Mouse (Mus musculus) olfactory bulb, adult 2 months (tissue): Measurements from ENCODE around the gene Ccdc40.

Experiments
- CTCF ChIP-seq: fragments of 200-500 bp; IDR thresholded peaks from 2 replicates; pipeline ENCODE4 v1.5.1; 2012; ENCODE audit warnings: low read depth, mild to moderate bottlenecking, low read length, moderate library complexity; ENCODE audit not compliant: insufficient read depth
- POLR2A ChIP-seq: fragments of 200-500 bp; IDR thresholded peaks from 2 replicates; pipeline ENCODE4 v1.6.1; 2012; ENCODE audit warnings: mild to moderate bottlenecking, low read depth, low read length, moderate library complexity; ENCODE audit not compliant: insufficient read depth

DNA sequence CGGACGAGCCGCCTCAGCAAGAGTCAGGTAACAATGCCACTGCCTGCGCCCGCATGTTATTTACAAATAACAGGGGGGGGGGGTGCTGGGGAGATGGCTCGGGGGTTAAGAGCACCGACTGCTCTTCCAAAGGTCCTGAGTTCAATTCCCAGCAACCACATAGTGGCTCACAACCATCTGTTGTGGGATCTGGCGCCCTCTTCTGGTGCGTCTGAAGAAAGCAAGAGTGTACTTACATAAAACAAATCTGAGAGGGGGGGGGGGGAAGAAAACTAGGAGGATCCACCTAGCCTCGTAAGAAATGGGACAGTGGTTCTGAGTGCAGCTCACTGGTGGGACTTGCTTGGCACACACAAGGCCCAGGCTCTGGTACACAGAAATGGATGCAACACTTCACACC lies 6.4 kb downstream of the Ccdc40 start:
- TF ChIP-seq CTCF: no peak
- TF ChIP-seq POLR2A: no peak
